Mouse (Mus musculus) thymus, postnatal 10 days (tissue): ENCODE measurements around the gene Pigyl.

ENCODE experiments used
- DNase-seq, 2 experiments: peaks; one replicate each; pipeline ENCODE4 v3.0.0; 2021; ENCODE audit warnings: low spot score in 2 of 2

Gene Pigyl

GRCm38 (mm10) chr9:22156497-22157245 lies at the start of gene Pigyl:
Pigyl (plus strand) TSS chr9:22156846.
- DNase-seq: peak; percentile 98 to 99

DNA sequence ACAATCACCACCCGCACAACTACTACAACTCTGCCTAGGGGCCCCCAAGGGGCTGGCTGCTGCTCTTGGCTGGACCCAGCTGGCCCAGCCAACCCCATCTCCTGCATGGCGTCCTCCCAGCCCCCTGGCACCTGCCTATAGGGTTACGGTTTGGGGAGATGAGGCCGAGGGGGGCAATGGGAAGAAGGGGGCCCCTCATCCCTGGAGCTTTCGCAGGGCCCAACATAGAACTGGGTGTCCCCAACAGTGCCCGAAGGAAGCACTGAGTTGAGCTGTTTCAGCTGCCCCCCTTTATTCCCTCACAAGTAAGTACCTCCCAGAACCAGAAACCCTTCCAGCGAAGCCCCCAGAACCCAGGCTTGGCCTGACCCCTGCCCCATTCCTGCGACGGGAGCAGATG lies 48.5 kb upstream of the Pigyl start:
- no peak for DNase-seq

- DNase-seq: no peak
Observed at GRCm38 (mm10) chr9:22115635-22116034, 41.0 kb upstream of the Pigyl start.

GRCm38 (mm10) chr9:22116086-22116485 lies 40.6 kb upstream of the Pigyl start:
- peak in 1 of 2 experiments; percentile 19 for DNase-seq

GRCm38 (mm10) chr9:22116740-22117426 lies 39.8 kb upstream of the Pigyl start, which contains the start of gene Elof1:
Elof1 (minus strand) TSS chr9:22117172.
- peak; percentile 93 to 94 for DNase-seq

- peak; percentile 52 to 74 for DNase-seq
Observed at GRCm38 (mm10) chr9:22117754-22118456, 38.7 kb upstream of the Pigyl start.

DNA sequence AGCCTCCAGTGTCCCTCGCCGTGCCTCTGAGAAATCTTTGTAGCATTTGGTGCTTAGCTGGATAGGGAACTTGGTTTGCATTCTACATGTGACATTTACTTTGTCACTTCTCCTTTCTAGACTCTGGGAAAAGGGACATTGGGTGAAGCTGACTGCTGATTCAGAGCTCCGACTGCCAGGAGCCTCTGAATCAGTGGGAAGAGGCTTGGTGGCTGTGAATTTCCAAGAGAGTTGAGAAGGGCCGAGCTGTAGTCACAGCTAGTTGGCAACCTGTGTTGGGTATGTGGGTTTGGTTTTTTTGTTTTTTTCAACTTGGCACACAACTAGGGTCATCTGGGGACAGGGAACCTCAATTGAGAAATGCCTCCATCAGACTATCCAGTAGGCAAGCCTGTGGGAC lies 37.1 kb upstream of the Pigyl start:
- DNase-seq: no peak

GRCm38 (mm10) chr9:22121545-22121944 lies 35.1 kb upstream of the Pigyl start:
- DNase-seq: no peak

GRCm38 (mm10) chr9:22122005-22122404 lies 34.6 kb upstream of the Pigyl start:
- DNase-seq: no peak

DNA sequence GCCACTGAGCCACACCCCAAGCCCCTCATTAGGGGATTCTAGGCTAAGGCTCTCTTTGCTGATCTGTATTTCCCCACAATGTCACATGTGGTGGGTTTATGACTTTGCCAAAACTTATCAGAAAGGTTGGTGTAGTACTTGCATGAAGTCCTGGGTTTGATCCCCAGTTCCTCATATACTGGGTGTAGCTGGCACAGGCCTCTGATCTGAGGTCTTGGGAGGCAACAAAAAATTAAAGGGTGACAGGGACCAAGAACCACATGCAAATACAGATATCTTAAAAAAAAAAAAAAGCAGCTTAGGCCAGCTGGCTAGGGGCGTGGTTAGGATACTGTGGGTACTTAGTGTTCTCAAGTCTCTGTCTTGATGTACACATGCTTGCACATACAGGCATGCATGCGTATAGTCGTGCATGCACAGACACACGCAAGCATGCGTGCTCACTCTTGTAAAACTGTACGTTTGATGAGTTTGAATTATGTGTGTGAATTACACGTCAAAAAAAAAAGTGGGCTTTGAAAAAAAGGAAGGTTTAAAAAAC lies 33.5 kb upstream of the Pigyl start:
- no peak for DNase-seq

DNA sequence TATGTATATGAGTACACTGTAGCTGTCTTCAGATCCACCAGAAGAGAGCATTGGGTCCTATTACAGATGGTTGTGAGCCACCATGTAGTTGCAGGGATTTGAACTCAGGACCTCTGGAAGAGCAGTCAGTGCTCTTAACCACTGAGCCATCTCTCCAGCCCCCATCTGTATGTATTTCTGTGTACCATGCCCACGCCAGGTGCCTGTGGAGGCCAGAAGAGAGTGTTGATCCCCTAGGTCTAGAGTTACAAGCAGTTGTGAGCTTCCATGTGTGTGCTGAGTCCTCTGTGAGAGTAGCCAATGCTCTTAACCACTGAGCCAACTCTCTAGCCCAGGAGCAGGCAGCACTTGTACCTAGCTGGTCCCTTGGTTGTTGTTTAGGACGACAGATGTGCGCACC lies 32.5 kb upstream of the Pigyl start:
- DNase-seq: no peak

DNA sequence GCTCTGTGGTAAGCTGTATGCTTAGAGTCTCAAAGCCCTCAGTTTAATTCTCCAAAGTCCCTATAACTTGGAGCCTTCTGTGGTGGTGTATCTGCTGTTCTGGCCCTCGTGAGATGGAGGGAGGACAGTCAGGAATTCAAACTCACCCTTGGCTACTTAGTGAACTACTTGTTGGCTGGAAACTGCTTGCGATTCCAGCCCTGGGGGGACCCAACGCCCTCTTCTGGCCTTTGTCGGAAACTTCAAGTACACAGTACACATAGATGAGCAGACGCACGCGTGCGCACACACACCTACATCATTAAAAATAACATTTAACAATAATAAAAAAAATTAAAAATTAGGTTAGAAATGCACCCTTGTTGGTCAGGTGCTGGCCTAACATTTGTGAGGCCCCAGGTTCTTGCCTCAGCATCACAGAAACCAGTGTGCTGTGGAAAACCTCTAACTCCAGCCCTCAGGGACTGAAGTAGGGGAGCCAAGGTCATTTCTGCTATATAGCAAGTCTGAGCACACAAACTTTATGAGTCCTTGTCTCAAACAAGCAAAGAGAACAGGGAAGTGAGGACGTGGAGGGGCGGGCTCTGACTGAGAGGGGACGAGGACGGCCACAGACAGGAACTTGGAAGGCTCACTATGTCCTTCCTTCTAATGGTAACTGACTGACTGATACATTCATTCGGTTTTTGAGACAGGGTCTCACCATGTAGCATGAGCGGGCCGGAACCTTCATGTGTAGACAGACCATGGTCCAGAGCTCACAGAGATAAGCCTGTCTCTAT lies 31.2 kb upstream of the Pigyl start:
- no peak for DNase-seq

- peak; percentile 78 to 80 for DNase-seq
Observed at GRCm38 (mm10) chr9:22131226-22131981, 25.2 kb upstream of the Pigyl start.

- DNase-seq: no peak
Observed at GRCm38 (mm10) chr9:22132220-22132619, 24.4 kb upstream of the Pigyl start.

- peak; percentile 17 to 29 for DNase-seq
Observed at GRCm38 (mm10) chr9:22134246-22134890, 22.3 kb upstream of the Pigyl start.

DNA sequence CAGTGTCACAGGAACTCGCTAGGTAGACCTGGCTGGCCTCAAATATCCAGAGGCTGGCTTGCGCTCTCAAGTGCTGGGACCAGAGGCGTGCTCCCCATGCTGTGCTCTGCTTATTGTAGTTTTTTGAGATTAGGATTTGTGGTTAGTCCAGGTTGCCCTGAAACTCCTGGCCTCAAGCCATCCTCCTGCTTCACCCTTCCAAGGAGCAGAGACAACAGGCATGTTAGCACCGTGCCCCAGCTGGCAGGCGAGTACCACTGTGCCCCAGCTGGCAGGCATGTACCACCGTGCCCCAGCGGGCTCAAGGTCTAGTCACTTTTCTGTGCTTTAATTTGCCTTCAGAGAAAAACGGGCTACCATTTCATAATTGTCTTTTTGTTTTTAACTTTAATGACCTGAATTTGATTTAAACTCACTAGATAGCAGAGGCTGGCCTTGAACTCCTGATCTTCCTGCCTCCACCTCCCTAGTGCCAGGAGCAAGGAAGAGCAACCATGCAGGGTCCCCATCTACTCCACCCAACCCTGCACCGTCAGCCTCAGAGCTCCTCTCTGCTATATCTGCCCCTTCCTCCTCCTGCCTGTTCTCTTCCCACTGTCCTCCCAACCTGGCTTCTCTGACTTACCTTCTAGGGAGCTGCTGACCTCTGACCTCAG lies 21.5 kb upstream of the Pigyl start:
- DNase-seq: peak; percentile 14 to 18

DNA sequence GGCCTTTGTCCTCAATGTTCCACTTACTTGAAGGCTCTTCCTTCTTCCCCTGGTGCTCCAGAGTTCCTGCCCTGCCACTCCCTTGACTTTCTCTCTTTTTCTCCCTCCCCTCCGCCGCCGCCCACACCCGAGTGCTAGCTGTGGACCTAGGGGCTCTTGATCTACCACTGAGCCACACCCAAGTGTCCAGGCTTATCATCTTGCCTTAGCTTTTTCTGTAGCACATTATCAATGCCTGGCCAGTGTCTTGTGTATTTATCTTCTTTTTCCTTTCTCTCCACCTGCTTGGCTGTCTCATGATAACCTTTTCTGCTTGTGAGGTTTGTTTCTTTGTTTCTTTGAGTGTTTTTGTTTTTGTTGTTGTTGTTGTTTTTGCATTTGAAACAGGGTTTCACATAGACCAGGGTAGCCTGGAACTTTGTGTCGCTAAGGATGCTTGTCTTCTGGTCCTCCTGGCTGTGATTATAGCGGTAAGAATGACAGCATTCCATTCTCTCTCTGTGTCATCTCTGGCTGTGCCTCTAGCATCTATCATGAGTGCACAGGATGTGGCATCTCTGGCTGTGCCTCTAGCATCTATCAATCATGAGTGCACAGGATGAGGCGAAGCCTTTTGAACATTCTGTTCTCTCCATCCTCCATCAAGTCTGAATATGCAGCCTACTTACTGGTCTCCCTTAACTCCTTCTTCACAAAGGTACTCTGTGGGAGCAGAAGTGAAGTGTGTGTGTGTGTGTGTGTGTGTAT lies 20.8 kb upstream of the Pigyl start, which contains the start of gene Acp5:
Gene Acp5, minus strand, starts transcription at position 68 of the 747 bp plus-strand sequence.
- peak; percentile 20 to 37 for DNase-seq

DNA sequence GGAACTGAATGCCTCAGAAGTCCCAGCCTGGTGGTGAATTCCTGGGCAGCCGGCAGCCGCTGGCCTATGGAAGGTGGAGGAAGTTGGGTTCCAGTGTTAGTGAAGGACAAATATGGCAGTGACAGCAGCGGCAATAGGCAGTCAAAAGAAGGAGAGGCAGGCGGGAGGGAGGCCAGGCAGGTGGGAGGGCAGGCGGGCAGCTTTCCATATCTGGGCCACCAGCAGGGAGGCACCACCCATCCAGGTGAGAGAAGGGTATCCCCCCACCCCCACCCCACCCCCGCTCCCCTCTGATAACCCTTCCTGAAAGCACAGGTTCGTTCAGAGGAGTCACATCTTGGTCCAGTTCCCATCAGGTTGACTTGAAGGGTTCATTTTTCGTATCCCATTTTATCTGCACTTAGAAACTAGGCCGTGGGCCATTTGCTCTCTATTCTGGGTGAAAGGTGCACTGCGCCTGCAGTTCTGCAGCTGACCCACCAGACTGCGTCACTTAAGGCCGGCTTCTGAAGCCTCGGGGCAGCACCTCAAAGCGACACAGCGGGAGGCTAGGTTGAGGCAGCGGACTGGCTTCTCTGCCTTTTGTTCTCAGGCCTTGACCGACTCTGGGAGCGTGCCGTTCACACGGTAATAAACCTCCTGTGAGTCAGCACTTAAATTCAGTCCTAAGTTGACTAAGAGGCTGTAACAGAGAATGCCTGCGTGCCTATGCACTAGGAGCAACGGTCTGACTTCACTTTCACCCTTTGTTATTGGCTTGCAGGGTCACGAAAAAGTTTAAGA lies 19.7 kb upstream of the Pigyl start:
- DNase-seq: no peak
